In the genomic region with DNA sequence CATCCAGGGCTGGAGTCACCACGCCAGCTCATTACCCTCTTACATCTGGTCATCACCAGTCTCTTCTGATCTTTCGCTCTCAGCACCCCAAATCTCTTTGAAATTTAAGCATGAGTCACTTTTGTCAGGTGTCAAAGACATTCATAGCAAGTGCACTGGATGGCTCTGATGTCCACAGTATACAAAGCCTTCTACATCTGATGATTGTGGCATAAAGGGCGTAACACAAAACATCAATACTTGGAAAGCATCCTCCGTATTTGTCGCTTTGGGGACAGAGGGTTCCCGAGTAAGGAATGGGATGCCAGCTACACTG, we compare ENCODE assay signal across 8 mouse cellular contexts. TPM values are rescaled to one million over a fixed set of nuclear protein-coding genes. Genes with fewer than 3 reads are reported as not detected.
DNase-seq lines count a peak whose midpoint lies in the region; ATAC-seq and TF ChIP-seq lines count a peak whose summit lies in the region.

No protein-coding gene starts in this region.

- H3K36me3 ChIP-seq in lung, embryonic 14.5 days (ENCODE audit: insufficient read depth): no peaks in the 10 kb centered on the region
- no peaks in the 10 kb centered on the region for H3K36me3 ChIP-seq in embryonic facial prominence, embryonic 12.5 days
- H3K36me3 ChIP-seq in limb, embryonic 10.5 days: peaks cover 9% of the 10 kb centered on the region; the same call in 1 of the 2 replicates
- no peaks in the 10 kb centered on the region for H3K36me3 ChIP-seq in neural tube, embryonic 15.5 days

- no peak for DNase-seq in lung, embryonic 14.5 days
- no peak for DNase-seq in lung, postnatal 4 days
- DNase-seq in limb, embryonic 10.5 days (ENCODE audit: low spot score): peak; percentile 32
- DNase-seq in thymus, postnatal 4 days: no peak
- no peak for DNase-seq in urinary bladder, postnatal 10 days (ENCODE audit: low spot score)
- DNase-seq in spleen, adult 18-20 months: no peak

- 20% methylated on average over 6 of the region's 6 CpGs for WGBS in lung, embryonic 14.5 days
- 16% methylated on average over 6 of the region's 6 CpGs for WGBS in embryonic facial prominence, embryonic 12.5 days
- 25% methylated on average over 6 of the region's 6 CpGs for WGBS in limb, embryonic 10.5 days
- 27% methylated on average over 6 of the region's 6 CpGs for WGBS in neural tube, embryonic 15.5 days

- peak overlapping the region; percentile 78 for H3K4me3 ChIP-seq in lung, embryonic 14.5 days (ENCODE audit: low read depth, low read length)
- H3K4me3 ChIP-seq in embryonic facial prominence, embryonic 12.5 days: peak overlapping the region; percentile 89
- H3K4me3 ChIP-seq in limb, embryonic 10.5 days: peak overlapping the region; percentile 75
- peak overlapping the region; percentile 84 for H3K4me3 ChIP-seq in neural tube, embryonic 15.5 days (replicated peaks)

- H3K9ac ChIP-seq in lung, embryonic 14.5 days: peak overlapping the region; percentile 85
- H3K9ac ChIP-seq in embryonic facial prominence, embryonic 12.5 days: peak overlapping the region; percentile 97
- H3K9ac ChIP-seq in neural tube, embryonic 15.5 days (replicated peaks): peak overlapping the region; percentile 80

- peak overlapping the region; percentile 85 for H3K4me2 ChIP-seq in lung, embryonic 14.5 days
- H3K4me2 ChIP-seq in embryonic facial prominence, embryonic 12.5 days (replicated peaks): peak overlapping the region; percentile 91
- peak overlapping the region; percentile 92 for H3K4me2 ChIP-seq in neural tube, embryonic 15.5 days

- H3K27ac ChIP-seq in lung, embryonic 14.5 days (ENCODE audit: low read depth): no peak overlapping the region
- no peak overlapping the region for H3K27ac ChIP-seq in embryonic facial prominence, embryonic 12.5 days
- H3K27ac ChIP-seq in limb, embryonic 10.5 days: peak overlapping the region; percentile 93
- peak overlapping the region; percentile 82; the same call in 1 of the 2 replicates for H3K27ac ChIP-seq in neural tube, embryonic 15.5 days (replicated peaks)

- no peak for ATAC-seq in lung, embryonic 14.5 days (ENCODE audit: insufficient read depth)
- ATAC-seq in embryonic facial prominence, embryonic 12.5 days (ENCODE audit: insufficient number of reproducible peaks, insufficient read depth, low FRiP score, low TSS enrichment): no peak
- no peak for ATAC-seq in neural tube, embryonic 15.5 days (ENCODE audit: low FRiP score)

- H3K27me3 ChIP-seq in lung, embryonic 14.5 days (ENCODE audit: insufficient read depth, low read length): no peaks in the 10 kb centered on the region
- H3K27me3 ChIP-seq in embryonic facial prominence, embryonic 12.5 days: no peaks in the 10 kb centered on the region
- H3K27me3 ChIP-seq in limb, embryonic 10.5 days (ENCODE audit: low read depth, poor library complexity, severe bottlenecking): no peaks in the 10 kb centered on the region
- H3K27me3 ChIP-seq in neural tube, embryonic 15.5 days (replicated peaks): no peaks in the 10 kb centered on the region

- no peaks in the 10 kb centered on the region for H3K9me3 ChIP-seq in lung, embryonic 14.5 days (ENCODE audit: low read depth, low read length)
- H3K9me3 ChIP-seq in embryonic facial prominence, embryonic 12.5 days: no peaks in the 10 kb centered on the region
- H3K9me3 ChIP-seq in limb, embryonic 10.5 days (replicated peaks): no peaks in the 10 kb centered on the region
- no peaks in the 10 kb centered on the region for H3K9me3 ChIP-seq in neural tube, embryonic 15.5 days (replicated peaks)

- no peak for TF ChIP-seq CTCF in lung, embryonic 14.5 days (IDR thresholded peaks at IDR 0.05; ENCODE audit: low read depth)

- 0 out of 2 replicates have a peak, but pooled peaks cover 5% of the 10 kb centered on the region for H3K4me1 ChIP-seq in lung, embryonic 14.5 days (ENCODE audit: insufficient read depth)
- peaks cover 26% of the 10 kb centered on the region for H3K4me1 ChIP-seq in embryonic facial prominence, embryonic 12.5 days
- H3K4me1 ChIP-seq in limb, embryonic 10.5 days: peaks cover 38% of the 10 kb centered on the region
- peaks cover 40% of the 10 kb centered on the region for H3K4me1 ChIP-seq in neural tube, embryonic 15.5 days

RNA-seq across cellular contexts. Expression of a gene that starts 0.7 kb away (rescaled TPM):
- 16.0 and 16.5 TPM in 2 replicates for polyA plus RNA-seq in lung, embryonic 14.5 days (2014; fragmentation: Nextera tagmentation; extraction: Ambion mirVana)
- 24.8 and 25.9 TPM in 2 replicates for polyA plus RNA-seq in embryonic facial prominence, embryonic 12.5 days (2016; fragmentation: Nextera tagmentation; extraction: Ambion mirVana)
- polyA plus RNA-seq in limb, embryonic 10.5 days (2016; fragmentation: Nextera tagmentation; extraction: Ambion mirVana): 10.7 and 13.3 TPM in 2 replicates
- 26.8 and 29.9 TPM in 2 replicates for polyA plus RNA-seq in neural tube, embryonic 15.5 days (2015; fragmentation: Nextera tagmentation; extraction: Ambion mirVana)

RNA-seq across cellular contexts. Expression of a gene that starts 1.7 kb away (rescaled TPM):
- polyA plus RNA-seq in lung, embryonic 14.5 days (2014; fragmentation: Nextera tagmentation; extraction: Ambion mirVana): 16.0 and 16.4 TPM in 2 replicates
- 23.1 and 23.5 TPM in 2 replicates for polyA plus RNA-seq in embryonic facial prominence, embryonic 12.5 days (2016; fragmentation: Nextera tagmentation; extraction: Ambion mirVana)
- polyA plus RNA-seq in limb, embryonic 10.5 days (2016; fragmentation: Nextera tagmentation; extraction: Ambion mirVana): 27.1 and 34.4 TPM in 2 replicates
- polyA plus RNA-seq in neural tube, embryonic 15.5 days (2015; fragmentation: Nextera tagmentation; extraction: Ambion mirVana): 12.1 and 12.7 TPM in 2 replicates

Comparison
In these comparisons a context has a peak if more than half of its experiments do, and no peak if none do; other contexts are left out.
1. H3K27ac ChIP-seq: peak in limb, embryonic 10.5 days (single experiment) and neural tube, embryonic 15.5 days (single experiment); none in lung, embryonic 14.5 days (single experiment) and embryonic facial prominence, embryonic 12.5 days (single experiment).
2. Peak in every context shown above with its lines, with median percentiles within 50 percentile points of each other: H3K4me2 ChIP-seq, H3K4me3 ChIP-seq and H3K9ac ChIP-seq.